Mouse (Mus musculus) CH12.LX (cell line): ENCODE results near the gene Spred2. TPM values are rescaled to one million over a fixed set of nuclear protein-coding genes. Genes with fewer than 3 reads are reported as not detected.
"Not testable (repeated sequence)": the region's sequence is repeated elsewhere in the genome, so short reads cannot be mapped to it uniquely, and the experiment has no call there.

Experiments
- DNase-seq: peaks from one replicate; pipeline ENCODE4 v3.0.0-alpha.2; 2013; ENCODE audit errors: extremely low read depth
- H3K27ac ChIP-seq: 2 replicates; pipeline ENCODE4 v1.5.1; 2012; ENCODE audit warnings: low read depth, mild to moderate bottlenecking, control low read depth, moderate library complexity; ENCODE audit not compliant: insufficient read depth
- H3K27me3 ChIP-seq: replicated peaks from 2 replicates; pipeline ENCODE3; 2012; ENCODE audit warnings: inconsistent platforms
- H3K36me3 ChIP-seq, 2 experiments: replicated peaks in 1 of 2; 2 replicates each; pipeline versions ENCODE3 to v1.6.1; 2012; ENCODE audit warnings: inconsistent platforms in 1 of 2, low read length in 1 of 2, mild to moderate bottlenecking in 1 of 2, mixed read lengths in 1 of 2, moderate library complexity in 1 of 2; ENCODE audit not compliant: control insufficient read depth in 1 of 2, insufficient read depth in 1 of 2
- H3K4me1 ChIP-seq, 2 experiments: 2 replicates each; pipeline ENCODE4 v1.6.1; 2012; ENCODE audit warnings: inconsistent platforms in 1 of 2, moderate library complexity in 1 of 2; ENCODE audit not compliant: insufficient read depth in 2 of 2, control insufficient read depth in 1 of 2
- H3K4me2 ChIP-seq: 2 replicates; pipeline ENCODE4 v1.6.1; 2012; ENCODE audit warnings: low read depth, mild to moderate bottlenecking, control low read depth; ENCODE audit not compliant: poor library complexity, insufficient read depth, severe bottlenecking
- H3K4me3 ChIP-seq, 3 experiments: fragments of 150-350 bp in 1 of 3; sonication (generic) in 1 of 3; replicated peaks in 1 of 3; 2 replicates each; pipeline versions ENCODE3 to v1.5.1; 2011 to 2012; ENCODE audit warnings: low read depth in 2 of 3, low read length in 2 of 3, mild to moderate bottlenecking in 2 of 3, moderate library complexity in 2 of 3, control low read depth in 1 of 3, improper control_type of control experiment in 1 of 3, inconsistent platforms in 1 of 3, mixed read lengths in 1 of 3; ENCODE audit not compliant: poor library complexity in 1 of 3
- H3K79me2 ChIP-seq: replicated peaks from 2 replicates; pipeline ENCODE4 v1.6.1; 2012; ENCODE audit warnings: mild to moderate bottlenecking, moderate library complexity; ENCODE audit not compliant: control insufficient read depth, poor library complexity, insufficient read depth, severe bottlenecking; ENCODE audit errors: extremely low read depth
- H3K9ac ChIP-seq: 2 replicates; pipeline ENCODE4 v1.6.1; 2012; ENCODE audit warnings: low read depth, mild to moderate bottlenecking, control low read depth, moderate library complexity; ENCODE audit not compliant: insufficient read depth
- H3K9me3 ChIP-seq: replicated peaks from 2 replicates; pipeline ENCODE3; 2012; ENCODE audit warnings: low read length, inconsistent platforms, mixed read lengths
- BHLHE40 ChIP-seq: IDR thresholded peaks from 2 replicates; pipeline ENCODE4 v1.6.1; 2011; ENCODE audit warnings: mild to moderate bottlenecking, low read depth, low read length, improper control_type of control experiment
- CHD1 ChIP-seq: IDR thresholded peaks from 2 replicates; pipeline ENCODE4 v1.6.1; 2012; ENCODE audit warnings: low read depth, low read length, improper control_type of control experiment, inconsistent platforms
- CTCF ChIP-seq, 2 experiments: IDR thresholded peaks in 1 of 2; conservative IDR thresholded peaks in 1 of 2; 2 replicates each; pipeline ENCODE4 v1.5.1; 2011 to 2012; ENCODE audit warnings: low read depth in 2 of 2, low read length in 2 of 2, improper control_type of control experiment in 1 of 2, inconsistent platforms in 1 of 2, mild to moderate bottlenecking in 1 of 2, moderate library complexity in 1 of 2
- EP300 ChIP-seq: IDR thresholded peaks from 2 replicates; pipeline ENCODE4 v1.6.1; 2011; ENCODE audit warnings: low read length, improper control_type of control experiment
- HCFC1 ChIP-seq: IDR thresholded peaks from 2 replicates; pipeline ENCODE4 v1.6.1; 2012; ENCODE audit warnings: low read depth, mild to moderate bottlenecking, inconsistent platforms, low read length, improper control_type of control experiment
- JUN ChIP-seq: IDR thresholded peaks from 2 replicates; pipeline ENCODE4 v1.6.1; 2011; ENCODE audit warnings: low read depth, mild to moderate bottlenecking, low read length, improper control_type of control experiment, moderate library complexity; ENCODE audit not compliant: insufficient read depth
- MAX ChIP-seq: IDR thresholded peaks from 2 replicates; pipeline ENCODE4 v1.6.1; 2011; ENCODE audit warnings: low read length, improper control_type of control experiment
- MAZ ChIP-seq: IDR thresholded peaks from 2 replicates; pipeline ENCODE4 v1.6.1; 2012; ENCODE audit warnings: low read depth, mild to moderate bottlenecking, inconsistent platforms, low read length, improper control_type of control experiment, moderate library complexity
- NELFE ChIP-seq: IDR thresholded peaks from 2 replicates; pipeline ENCODE4 v1.6.1; 2011; ENCODE audit warnings: low read depth, low read length, improper control_type of control experiment
- PAX5 ChIP-seq: IDR thresholded peaks from 2 replicates; pipeline ENCODE4 v1.6.1; 2012; ENCODE audit warnings: low read length, inconsistent platforms, mixed read lengths
- POLR2AphosphoS2 ChIP-seq: IDR thresholded peaks from 2 replicates; pipeline ENCODE4 v1.6.1; 2011; ENCODE audit warnings: low read depth, low read length, improper control_type of control experiment
- RAD21 ChIP-seq: IDR thresholded peaks from 2 replicates; pipeline ENCODE4 v1.6.1; 2011; ENCODE audit warnings: low read depth, mild to moderate bottlenecking, low read length, improper control_type of control experiment, moderate library complexity
- SMC3 ChIP-seq: IDR thresholded peaks from 2 replicates; pipeline ENCODE4 v1.6.1; 2011; ENCODE audit warnings: low read depth, low read length, improper control_type of control experiment
- ZKSCAN1 ChIP-seq: IDR thresholded peaks from 2 replicates; pipeline ENCODE4 v1.6.1; 2012; ENCODE audit warnings: low read depth, inconsistent platforms, low read length, improper control_type of control experiment, borderline replicate concordance
- ZMIZ1 ChIP-seq: IDR thresholded peaks from 2 replicates; pipeline ENCODE4 v1.6.1; 2012; ENCODE audit warnings: low read depth, mild to moderate bottlenecking, inconsistent platforms, low read length, improper control_type of control experiment
- ZNF384 ChIP-seq: IDR thresholded peaks from 2 replicates; pipeline ENCODE4 v1.6.1; 2012; ENCODE audit warnings: low read depth, low read length, improper control_type of control experiment, inconsistent platforms
- dilution Hi-C: fragments of 300-500 bp; cut with MboI; formaldehyde crosslinking; loops from 2 replicates; pipeline ENCODE4 v1.14.3; 2020; ENCODE audit warnings: low sequenced_read_pairs; ENCODE audit not compliant: extremely low pct_unique_long_range_greater_than_20kb, extremely low pct_ligation_motif_present
- in situ Hi-C: fragments of 300-500 bp; cut with MboI; formaldehyde crosslinking; loops from 3 replicates; pipeline ENCODE4 v1.14.3; 2019; ENCODE audit warnings: low sequenced_read_pairs, low pct_ligation_motif_present, low pct_unique_long_range_greater_than_20kb, mixed read lengths
- polyA plus RNA-seq: library from polyadenylated mRNA; unstranded; fragments of >175 nt; gene quantifications from 2 replicates; pipeline ENCODE4 v1.2.1, GENCODE M21; 2012; ENCODE audit warnings: low read depth; ENCODE audit not compliant: insufficient read length
- total RNA-seq, 2 experiments: library from RNA; depleted of rRNA; stranded (reverse); fragments of 300-350 nt in 1 of 2; fragments of >200 nt in 1 of 2; gene quantifications; 2 replicates each; pipeline ENCODE4 v1.2.3; 2012 to 2014

The Spred2 gene
- total and polyA plus RNA-seq, 3 experiments = 1.4 to 15.8 (median 4.2) TPM

DNA sequence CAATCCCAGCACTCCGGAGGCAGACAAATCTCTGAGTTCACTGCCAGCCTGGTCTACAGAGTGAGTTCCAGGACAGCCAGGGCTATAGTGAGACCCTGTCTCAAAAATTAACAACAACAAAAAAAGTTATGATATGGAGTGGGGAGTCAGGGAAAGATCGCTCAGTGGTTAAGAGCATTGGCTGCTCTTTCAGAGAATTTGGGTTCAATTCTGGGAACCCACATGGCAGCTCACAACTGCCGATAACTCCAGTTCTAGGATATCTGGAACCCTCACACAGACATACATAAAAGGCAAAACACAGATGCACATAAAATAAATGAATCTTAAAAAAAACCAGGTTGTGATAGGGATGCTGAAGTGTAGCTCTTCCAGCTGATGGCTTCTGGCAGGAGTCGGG lies 104.8 kb downstream of the Spred2 start:
- Histone ChIP-seq H3K27ac (no peak overlapping the region), H3K4me1 (peaks cover 0 to 4% of the 10 kb centered on the region in 2 experiments; a peak in 1 of 4 replicates), H3K9ac (no peak overlapping the region), H3K27me3 (no peaks in the 10 kb centered on the region), H3K79me2 (no peaks in the 10 kb centered on the region), H3K4me3 (no peak overlapping the region), H3K4me2 (no peak overlapping the region), H3K9me3 (peaks cover 4% of the 10 kb centered on the region), H3K36me3 (peaks cover 3 to 22% of the 10 kb centered on the region in 2 experiments)
- in situ Hi-C loops (no loop called here), dilution Hi-C loops (no loop called here)
- DNase-seq = no peak
- TF ChIP-seq PAX5 = no peak
- no peak for TF ChIP-seq ZKSCAN1
- no peak for TF ChIP-seq CHD1
- TF ChIP-seq POLR2AphosphoS2 = no peak
- no peak for TF ChIP-seq NELFE
- TF ChIP-seq MAZ = no peak
- TF ChIP-seq MAX = no peak
- no peak for TF ChIP-seq ZMIZ1
- no peak for TF ChIP-seq BHLHE40
- no peak for TF ChIP-seq HCFC1
- TF ChIP-seq JUN = no peak
- TF ChIP-seq EP300 = no peak

DNA sequence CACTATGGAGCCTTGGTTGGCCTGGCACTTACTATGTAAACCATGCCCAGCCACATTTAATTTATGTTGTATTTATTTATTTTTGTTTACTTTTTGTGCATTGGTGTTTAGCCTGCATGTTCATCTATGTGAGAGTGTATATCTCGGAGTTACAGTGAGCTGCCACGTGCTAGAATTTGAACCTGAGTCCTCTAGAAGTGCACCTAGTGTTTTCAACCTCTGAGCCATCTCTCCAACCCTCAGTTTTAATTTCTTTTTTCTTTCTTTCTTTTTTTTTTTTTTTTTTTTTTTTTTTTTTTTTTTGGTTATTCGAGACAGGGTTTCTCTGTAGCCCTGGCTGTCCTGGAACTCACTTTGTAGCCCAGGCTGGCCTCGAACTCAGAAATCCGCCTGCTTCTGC lies 106.8 kb downstream of the Spred2 start:
- not testable (repeated sequence) for H3K9ac ChIP-seq, H3K9me3 ChIP-seq, DNase-seq
- 0 out of 2 replicates have a peak, but pooled peaks have one; percentile 4 for TF ChIP-seq ZNF384
- TF ChIP-seq, all 38 proteins: peak for 1; not testable (repeated sequence) for 37
- H3K79me2 ChIP-seq, H3K4me3 ChIP-seq, dilution Hi-C loops, H3K36me3 ChIP-seq, H3K4me2 ChIP-seq, H3K27me3 ChIP-seq, H3K27ac ChIP-seq: not testable (repeated sequence)
- in situ Hi-C loops = loop anchor here (5.0 kb wide), 1 partner anchor 109 kb away; the partner anchor contains the start of gene Spred2
- H3K4me1 ChIP-seq = peaks cover 11 to 22% of the 10 kb centered on the region in 2 experiments

DNA sequence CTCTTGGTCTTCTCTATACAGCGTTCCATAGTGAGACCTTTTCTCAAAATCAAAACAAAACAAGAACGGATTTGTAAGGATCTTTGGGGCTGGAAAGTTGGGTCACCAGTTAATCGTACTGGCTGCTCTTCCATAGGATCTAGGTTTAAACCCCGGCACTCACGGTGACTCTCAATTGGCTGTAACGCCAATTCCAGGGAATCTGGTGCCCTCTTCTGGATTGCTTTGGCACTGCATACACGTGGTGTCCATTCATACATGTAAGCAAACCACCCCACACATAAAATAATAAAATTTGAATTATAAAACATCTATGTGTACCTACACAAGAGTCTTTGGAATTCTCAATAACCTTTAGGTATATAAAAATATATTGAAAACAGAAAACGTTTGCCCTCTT lies 107.4 kb downstream of the Spred2 start:
- Histone ChIP-seq H3K79me2 (no peaks in the 10 kb centered on the region), H3K9me3 (peaks cover 4% of the 10 kb centered on the region), H3K4me2 (no peak overlapping the region), H3K27me3 (no peaks in the 10 kb centered on the region), H3K27ac (no peak overlapping the region), H3K4me1 (peaks cover 15 to 27% of the 10 kb centered on the region in 2 experiments), H3K9ac (no peak overlapping the region), H3K36me3 (peaks cover 0 to under 1% of the 10 kb centered on the region in 2 experiments), H3K4me3 (no peak overlapping the region)
- TF ChIP-seq ZNF384 = no peak
- TF ChIP-seq PAX5 = no peak
- peak; percentile 61 to 67 for TF ChIP-seq CTCF (conservative IDR thresholded peaks at IDR 0.05 in 1 of 2, IDR thresholded peaks at IDR 0.05 in 1 of 2; ENCODE audit: low read depth in 2 of 2, low read length in 2 of 2)
- TF ChIP-seq ZMIZ1 = no peak
- peak; percentile 71 for TF ChIP-seq RAD21
- peak; percentile 68 for TF ChIP-seq SMC3
- dilution Hi-C loops (no loop called here), in situ Hi-C loops (loop anchor here (5.0 kb wide), 1 partner anchor 109 kb away; the partner anchor contains the start of gene Spred2)
- no peak for DNase-seq
